Mouse (Mus musculus) CD8-positive naive resting alpha-beta T cell, adult 57 days (primary cell): ENCODE results near the gene Tpp2. TPM values are rescaled to one million over a fixed set of nuclear protein-coding genes. Genes with fewer than 3 reads are reported as not detected.

Experiments
- total RNA-seq: library from RNA; stranded (reverse); gene quantifications from one replicate; pipeline ENCODE4 v1.2.4, GENCODE M21; 2023

Tpp2 gene
- 109 TPM for total RNA-seq

DNA sequence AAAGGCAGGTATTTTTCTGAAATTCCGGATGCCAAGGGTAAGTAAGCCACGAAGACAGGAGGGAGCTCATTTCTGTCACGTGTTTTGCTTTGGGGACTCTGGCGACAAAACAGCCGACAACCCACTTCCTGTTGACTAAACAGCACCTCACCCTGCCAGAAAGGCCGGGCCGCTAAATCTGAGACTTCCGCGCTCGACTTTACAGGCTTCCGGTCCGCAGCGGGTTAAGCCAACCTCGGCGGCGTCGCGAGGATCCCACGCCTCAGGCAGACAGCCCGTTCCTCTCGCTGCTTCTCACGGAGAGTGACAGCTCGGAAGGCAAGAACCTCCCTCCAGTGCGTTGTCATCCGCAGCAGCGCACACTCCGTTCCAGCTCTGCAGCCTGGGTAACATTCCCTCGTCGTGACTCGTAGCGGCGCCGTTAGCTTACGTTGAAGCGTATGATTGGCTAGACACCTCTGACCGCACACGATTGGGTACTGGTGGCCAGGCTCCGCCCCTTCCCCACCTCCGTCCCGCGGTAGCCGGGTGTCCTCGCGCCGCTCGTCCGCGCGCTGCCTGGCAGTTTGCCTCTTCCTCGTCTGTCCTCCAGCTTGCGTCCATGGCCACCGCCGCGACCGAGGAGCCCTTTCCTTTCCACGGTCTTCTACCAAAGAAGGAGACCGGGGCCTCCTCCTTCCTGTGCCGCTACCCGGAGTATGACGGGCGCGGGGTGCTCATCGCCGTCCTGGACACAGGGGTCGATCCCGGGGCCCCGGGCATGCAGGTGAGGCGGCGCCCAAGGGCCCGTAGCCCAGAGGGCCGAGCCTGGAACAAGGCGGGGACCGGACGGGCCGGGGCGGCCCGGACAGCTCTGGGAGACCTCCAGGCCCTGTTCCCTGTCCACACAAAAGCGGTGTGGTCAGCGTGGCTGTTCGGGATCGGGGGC is at the start of gene Tpp2:
Gene Tpp2, plus strand, starts transcription at position 160 of the 928 bp plus-strand sequence.

DNA sequence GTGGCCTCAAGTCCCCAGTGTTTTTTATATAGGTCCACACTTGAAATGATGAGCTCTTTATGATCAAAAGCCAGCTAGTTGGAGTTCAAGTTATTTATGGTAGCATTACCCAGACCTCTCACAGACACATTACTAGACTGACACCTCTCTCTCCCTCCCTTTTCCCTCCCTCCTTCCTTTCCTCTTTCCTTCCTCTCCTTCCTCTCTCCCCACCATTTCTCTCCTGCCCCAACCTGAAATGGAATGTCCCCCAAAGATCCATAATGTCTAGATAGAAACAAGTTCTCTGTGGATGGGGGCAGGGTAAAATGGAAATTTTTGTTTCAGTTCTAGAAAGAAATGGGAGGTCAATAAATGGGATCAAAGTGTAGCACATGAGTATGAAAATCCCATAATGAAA is 86.5 kb downstream of the Tpp2 start, which contains the start of gene Mettl21c:
Gene Mettl21c, minus strand, starts transcription at position 101 of the 400 bp plus-strand sequence.

Other genes with a start within 250 kb of the Tpp2 start
- not detected for gene 1500015O10Rik, start 203.0 kb upstream of the Tpp2 start, total RNA-seq
- gene Uxs1, start 105.8 kb upstream of the Tpp2 start, total RNA-seq, result 10.7 TPM
- gene Mettl21c, start 86.4 kb downstream of the Tpp2 start, total RNA-seq, result not detected
- gene Gm8251, start 128.3 kb downstream of the Tpp2 start, total RNA-seq, result 0.28 TPM
- 33.5 TPM for gene Tex30, start 168.8 kb downstream of the Tpp2 start, total RNA-seq
- 3.5 TPM for gene Kdelc1, start 185.2 kb downstream of the Tpp2 start, total RNA-seq
- 6.5 TPM for gene Bivm, start 185.3 kb downstream of the Tpp2 start, total RNA-seq
- 28.5 TPM for gene Ercc5, start 214.1 kb downstream of the Tpp2 start, total RNA-seq